ENCODE assay signal across 23 mouse cellular contexts in the genomic region with DNA sequence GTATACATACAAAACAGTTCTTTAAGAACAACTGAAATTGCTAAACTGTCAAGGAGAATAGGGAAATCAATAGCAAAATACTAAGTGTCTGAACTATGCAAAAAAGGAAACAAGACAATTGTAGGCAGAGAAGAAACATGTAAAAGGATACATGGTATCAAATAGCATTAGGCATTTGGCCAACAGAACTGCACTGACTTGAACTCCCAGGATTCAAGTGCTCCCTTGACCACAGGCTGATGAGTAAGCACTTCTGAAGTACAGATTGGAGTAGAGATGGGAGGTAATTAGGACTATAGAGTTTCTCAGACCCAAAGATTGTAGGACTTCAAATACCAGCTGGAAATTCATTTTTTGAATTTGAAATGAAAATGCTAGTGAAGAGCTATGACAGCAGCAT. TPM values are rescaled to one million over a fixed set of nuclear protein-coding genes. Genes with fewer than 3 reads are reported as not detected.
DNase-seq lines count a peak whose midpoint lies in the region; TF ChIP-seq lines count a peak whose summit lies in the region.
"Had no signal": no experiment of that assay in that cellular context is flagged by ENCODE, and none has a peak within 500 bp of the region (broad histone marks: within the 10 kb centered on the region; RNA-seq: fewer than 3 reads in every experiment).

No protein-coding gene starts in this region.

- H3K4me3 ChIP-seq in myocyte = no peak overlapping the region
- H3K4me3 ChIP-seq: embryonic facial prominence, embryonic 13.5 days; erythroblast, embryonic 14.5 days; forebrain, embryonic 15.5 days; heart, embryonic 13.5 days; hindbrain, embryonic 15.5 days had no signal

- TF ChIP-seq POLR2A in myocyte (IDR thresholded peaks at IDR 0.05; ENCODE audit: insufficient read length, low read depth) = no peak

- intact Hi-C loops in left cerebral cortex, postnatal 25 days (cut with DNase I) = no loop called here

- peak overlapping the region; percentile 38 for H3K4me2 ChIP-seq in myocyte (ENCODE audit: low read depth)
- H3K4me2 ChIP-seq: embryonic facial prominence, embryonic 13.5 days; forebrain, embryonic 15.5 days; heart, embryonic 13.5 days; hindbrain, embryonic 15.5 days had no signal

- H3K79me2 ChIP-seq in myocyte (ENCODE audit: control insufficient read depth, insufficient read depth) = no peaks in the 10 kb centered on the region

- peaks cover 25% of the 10 kb centered on the region for H3K36me3 ChIP-seq in myocyte (ENCODE audit: control insufficient read depth, insufficient read depth)

- no peaks in the 10 kb centered on the region for H3K27me3 ChIP-seq in myocyte (ENCODE audit: control insufficient read depth, insufficient read depth, insufficient read length)
- H3K27me3 ChIP-seq: embryonic facial prominence, embryonic 13.5 days; forebrain, embryonic 15.5 days; heart, embryonic 13.5 days; hindbrain, embryonic 15.5 days had no signal

- no peak overlapping the region for H3ac ChIP-seq in myocyte (ENCODE audit: control insufficient read depth, insufficient read length)

- peak; percentile 7 for DNase-seq in lung, postnatal 25 days (ENCODE audit: low spot score)
- DNase-seq in lung, postnatal 10 days = no peak
- DNase-seq in 3T3-L1 (ENCODE audit: low read depth, low spot score) (peak; percentile 95), NIH3T3 (ENCODE audit: low read depth) (peak; percentile 84)
- DNase-seq in cerebellum, postnatal 36 days = no peak
- DNase-seq in left cerebral cortex, postnatal 25 days (ENCODE audit: low spot score in 2 of 2) = no peak
- DNase-seq: adrenal gland, adult 8-10 months; adrenal gland, postnatal 36 days; cerebellum, adult 8-10 months; cerebellum, postnatal 14 days; gastrocnemius, postnatal 36 days; heart, adult 11 months; heart, postnatal 36 days had no signal

TF ChIP-seq in myocyte, 11 proteins besides CTCF, POLR2A, EP300 and RAD21:
- no peak for TF ChIP-seq TCF3 (IDR thresholded peaks at IDR 0.05; ENCODE audit: insufficient read length, low read depth)
- no peak for TF ChIP-seq CEBPB (IDR thresholded peaks at IDR 0.05; ENCODE audit: insufficient read depth, poor library complexity, severe bottlenecking)
- no peak for TF ChIP-seq USF1 (IDR thresholded peaks at IDR 0.05; ENCODE audit: low read depth)
- no peak for TF ChIP-seq SRF (IDR thresholded peaks at IDR 0.05; ENCODE audit: control insufficient read depth, insufficient read length, low read depth)
- no peak for TF ChIP-seq POLR2AphosphoS2 (IDR thresholded peaks at IDR 0.05; ENCODE audit: insufficient read length, low read depth)
- no peak for TF ChIP-seq MYOD1 (IDR thresholded peaks at IDR 0.05; ENCODE audit: control insufficient read depth in 1 of 3, insufficient read length in 2 of 3, low read depth in 2 of 3)
- no peak for TF ChIP-seq MAX (IDR thresholded peaks at IDR 0.05; ENCODE audit: low read depth)
- no peak for TF ChIP-seq REST (IDR thresholded peaks at IDR 0.05; ENCODE audit: insufficient read depth, insufficient read length)
- no peak for TF ChIP-seq E2F4 (IDR thresholded peaks at IDR 0.05; ENCODE audit: insufficient read depth)
- no peak for TF ChIP-seq TCF12 (IDR thresholded peaks at IDR 0.05; ENCODE audit: insufficient read depth, poor library complexity, severe bottlenecking)
- no peak for TF ChIP-seq MYOG (IDR thresholded peaks at IDR 0.05; ENCODE audit: control insufficient read depth in 1 of 3, insufficient read depth in 1 of 3, insufficient read length in 2 of 3, low read depth in 2 of 3)

RNA-seq across cellular contexts. Expression of a gene that starts 19.9 kb away (rescaled TPM):
- 26.6 TPM for polyA plus RNA-seq in myocyte (2012; fragmentation: generic; extraction: Trizol)
- 10 to 100 TPM; 71.5 to 74.2 TPM for total RNA-seq in left cerebral cortex, postnatal 25 days (2021)

RNA-seq across cellular contexts. Expression of a gene that starts 38.7 kb away (rescaled TPM):
- polyA plus RNA-seq in myocyte (2012; fragmentation: generic; extraction: Trizol) = not detected
- not detected for total RNA-seq in left cerebral cortex, postnatal 25 days (2021)
- total RNA-seq: adrenal gland, adult 8-10 months; adrenal gland, postnatal 36 days; gastrocnemius, adult 8-10 months; gastrocnemius, postnatal 36 days; heart, postnatal 36 days had no signal
- polyA plus RNA-seq: C2C12; embryonic facial prominence, embryonic 13.5 days; erythroblast, embryonic 14.5 days; forebrain, embryonic 11.5 days; heart, embryonic 13.5 days; hindbrain, embryonic 11.5 days had no signal

Comparison
In these comparisons a context has a peak if more than half of its experiments do, and no peak if none do; other contexts are left out.
1. DNase-seq: peak in lung, postnatal 25 days (single experiment), 3T3-L1 (single experiment) and NIH3T3 (single experiment); none in lung, postnatal 10 days (single experiment), cerebellum, postnatal 36 days (0 of 2) and left cerebral cortex, postnatal 25 days (0 of 2).